Mouse (Mus musculus): ENCODE results near the gene Cmbl. TPM values are rescaled to one million over a fixed set of nuclear protein-coding genes. Genes with fewer than 3 reads are reported as not detected.
A peak's percentile ranks its signal among the peaks of the same experiment; 100 is the strongest.

Cmbl gene
- polyA plus RNA-seq, 1 experiment from 2014 or later = 12.4 TPM

- Histone ChIP-seq H3K27me3 (ENCODE audit: control insufficient read depth, insufficient read depth, low read length) (no peaks in the 10 kb centered on the region), H3K9me3 (ENCODE audit: control insufficient read depth, low read length) (no peaks in the 10 kb centered on the region), H3K27ac (replicated peaks in 1 of 2; ENCODE audit: control insufficient read depth in 1 of 2, insufficient read depth in 1 of 2, low read depth in 2 of 2, low read length in 2 of 2) (peak overlapping the region; percentile 89 to 99), H3K4me2 (ENCODE audit: low read length) (peak overlapping the region; percentile 91), H3K36me3 (ENCODE audit: control insufficient read depth, insufficient read depth, low read length) (0 out of 2 replicates have a peak, but pooled peaks cover 4% of the 10 kb centered on the region), H3K4me1 (ENCODE audit: control insufficient read depth in 2 of 2, insufficient read depth in 2 of 2, low read length in 2 of 2) (peaks cover 2 to 15% of the 10 kb centered on the region in 2 experiments), H3K4me3 (ENCODE audit: control insufficient read depth in 1 of 2, insufficient read depth in 1 of 2, low read depth in 1 of 2, low read length in 2 of 2) (peak overlapping the region; percentile 93 to 100), H3K9ac (ENCODE audit: low read length) (peak overlapping the region; percentile 97)
- under 1% methylated on average over 56 of the region's 56 CpGs for WGBS
- peak; percentile 55 for ATAC-seq (ENCODE audit: insufficient number of reproducible peaks, insufficient read depth, low FRiP score, low read depth)
Observed at GRCm38 (mm10) chr15:31529811-31530658, 35.2 kb upstream of the Cmbl start.

- ATAC-seq (ENCODE audit: insufficient number of reproducible peaks, insufficient read depth, low FRiP score, low read depth) = peak; percentile 89
- under 1% methylated on average over 118 of the region's 132 CpGs for WGBS
- 0 out of 2 replicates have a peak, but pooled peaks cover 4% of the 10 kb centered on the region for H3K36me3 ChIP-seq (ENCODE audit: control insufficient read depth, insufficient read depth, low read length)
- H3K9me3 ChIP-seq (ENCODE audit: control insufficient read depth, low read length) = no peaks in the 10 kb centered on the region
- H3K4me3 ChIP-seq (ENCODE audit: control insufficient read depth in 1 of 2, insufficient read depth in 1 of 2, low read depth in 1 of 2, low read length in 2 of 2) = peak within 1 kb of the TSS; percentile 93 to 100
- H3K27me3 ChIP-seq (ENCODE audit: control insufficient read depth, insufficient read depth, low read length) = no peaks in the 10 kb centered on the region
- H3K4me2 ChIP-seq (ENCODE audit: low read length) = peak within 1 kb of the TSS; percentile 91
- H3K4me1 ChIP-seq (ENCODE audit: control insufficient read depth in 2 of 2, insufficient read depth in 2 of 2, low read length in 2 of 2) = peaks cover 2 to 15% of the 10 kb centered on the region in 2 experiments
- peak within 1 kb of the TSS; percentile 97 for H3K9ac ChIP-seq (ENCODE audit: low read length)
- H3K27ac ChIP-seq (replicated peaks in 1 of 2; ENCODE audit: control insufficient read depth in 1 of 2, insufficient read depth in 1 of 2, low read depth in 2 of 2, low read length in 2 of 2) = peak within 1 kb of the TSS; percentile 89 to 99
Observed at GRCm38 (mm10) chr15:31530659-31531445, 34.3 kb upstream of the Cmbl start, which contains the start of gene March6. Gene March6, minus strand, starts transcription at chr15:31531053.

- Histone ChIP-seq H3K9me3 (ENCODE audit: control insufficient read depth, low read length) (no peaks in the 10 kb centered on the region), H3K9ac (ENCODE audit: low read length) (peak overlapping the region; percentile 97), H3K4me1 (ENCODE audit: control insufficient read depth in 2 of 2, insufficient read depth in 2 of 2, low read length in 2 of 2) (peaks cover 2 to 18% of the 10 kb centered on the region in 2 experiments), H3K27ac (replicated peaks in 1 of 2; ENCODE audit: control insufficient read depth in 1 of 2, insufficient read depth in 1 of 2, low read depth in 2 of 2, low read length in 2 of 2) (peak overlapping the region; percentile 86 to 99), H3K4me2 (ENCODE audit: low read length) (peak overlapping the region; percentile 72), H3K27me3 (ENCODE audit: control insufficient read depth, insufficient read depth, low read length) (no peaks in the 10 kb centered on the region), H3K36me3 (ENCODE audit: control insufficient read depth, insufficient read depth, low read length) (0 out of 2 replicates have a peak, but pooled peaks cover 4% of the 10 kb centered on the region), H3K4me3 (ENCODE audit: control insufficient read depth in 1 of 2, insufficient read depth in 1 of 2, low read depth in 1 of 2, low read length in 2 of 2) (peak overlapping the region; percentile 93 to 100)
- WGBS = 20% methylated on average over 16 of the region's 16 CpGs
- ATAC-seq (ENCODE audit: insufficient number of reproducible peaks, insufficient read depth, low FRiP score, low read depth) = no peak
Observed at GRCm38 (mm10) chr15:31531446-31532330, 33.5 kb upstream of the Cmbl start.

GRCm38 (mm10) chr15:31532331-31533021 lies 32.7 kb upstream of the Cmbl start:
- no peaks in the 10 kb centered on the region for H3K27me3 ChIP-seq (ENCODE audit: control insufficient read depth, insufficient read depth, low read length)

GRCm38 (mm10) chr15:31533529-31533928 lies 31.7 kb upstream of the Cmbl start:
- Histone ChIP-seq H3K4me1 (ENCODE audit: control insufficient read depth in 2 of 2, insufficient read depth in 2 of 2, low read length in 2 of 2) (peaks cover 2 to 15% of the 10 kb centered on the region in 2 experiments), H3K27ac (replicated peaks in 1 of 2; ENCODE audit: control insufficient read depth in 1 of 2, insufficient read depth in 1 of 2, low read depth in 2 of 2, low read length in 2 of 2) (no peak overlapping the region), H3K9me3 (ENCODE audit: control insufficient read depth, low read length) (no peaks in the 10 kb centered on the region), H3K4me3 (ENCODE audit: control insufficient read depth in 1 of 2, insufficient read depth in 1 of 2, low read depth in 1 of 2, low read length in 2 of 2) (no peak overlapping the region), H3K36me3 (ENCODE audit: control insufficient read depth, insufficient read depth, low read length) (no peaks in the 10 kb centered on the region), H3K9ac (ENCODE audit: low read length) (no peak overlapping the region), H3K4me2 (ENCODE audit: low read length) (no peak overlapping the region), H3K27me3 (ENCODE audit: control insufficient read depth, insufficient read depth, low read length) (no peaks in the 10 kb centered on the region)
- ATAC-seq (ENCODE audit: insufficient number of reproducible peaks, insufficient read depth, low FRiP score, low read depth) = no peak
- 76% methylated on average over 2 of the region's 2 CpGs for WGBS

More at GRCm38 (mm10) chr15:31532331-31533021, 32.7 kb upstream of the Cmbl start:
- H3K4me3 ChIP-seq (ENCODE audit: control insufficient read depth in 1 of 2, insufficient read depth in 1 of 2, low read depth in 1 of 2, low read length in 2 of 2) = no peak overlapping the region
- H3K4me1 ChIP-seq (ENCODE audit: control insufficient read depth in 2 of 2, insufficient read depth in 2 of 2, low read length in 2 of 2) = peaks cover 2 to 18% of the 10 kb centered on the region in 2 experiments
- H3K9me3 ChIP-seq (ENCODE audit: control insufficient read depth, low read length) = no peaks in the 10 kb centered on the region
- WGBS = 93% methylated on average over 2 of the region's 2 CpGs
- H3K4me2 ChIP-seq (ENCODE audit: low read length) = peak overlapping the region; percentile 72; the same call in 1 of the 2 replicates
- 0 out of 2 replicates have a peak, but pooled peaks cover under 1% of the 10 kb centered on the region for H3K36me3 ChIP-seq (ENCODE audit: control insufficient read depth, insufficient read depth, low read length)
- H3K9ac ChIP-seq (ENCODE audit: low read length) = no peak overlapping the region
- no peak for ATAC-seq (ENCODE audit: insufficient number of reproducible peaks, insufficient read depth, low FRiP score, low read depth)
- no peak overlapping the region for H3K27ac ChIP-seq (replicated peaks in 1 of 2; ENCODE audit: control insufficient read depth in 1 of 2, insufficient read depth in 1 of 2, low read depth in 2 of 2, low read length in 2 of 2)

- no peak overlapping the region for H3K4me2 ChIP-seq (ENCODE audit: low read length)
- 78% methylated on average over 7 of the region's 7 CpGs for WGBS
- peaks cover 2 to 4% of the 10 kb centered on the region in 2 experiments for H3K4me1 ChIP-seq (ENCODE audit: control insufficient read depth in 2 of 2, insufficient read depth in 2 of 2, low read length in 2 of 2)
- no peaks in the 10 kb centered on the region for H3K36me3 ChIP-seq (ENCODE audit: control insufficient read depth, insufficient read depth, low read length)
- no peak for ATAC-seq (ENCODE audit: insufficient number of reproducible peaks, insufficient read depth, low FRiP score, low read depth)
- H3K27ac ChIP-seq (replicated peaks in 1 of 2; ENCODE audit: control insufficient read depth in 1 of 2, insufficient read depth in 1 of 2, low read depth in 2 of 2, low read length in 2 of 2) = no peak overlapping the region
- no peaks in the 10 kb centered on the region for H3K9me3 ChIP-seq (ENCODE audit: control insufficient read depth, low read length)
- no peaks in the 10 kb centered on the region for H3K27me3 ChIP-seq (ENCODE audit: control insufficient read depth, insufficient read depth, low read length)
- H3K9ac ChIP-seq (ENCODE audit: low read length) = no peak overlapping the region
- no peak overlapping the region for H3K4me3 ChIP-seq (ENCODE audit: control insufficient read depth in 1 of 2, insufficient read depth in 1 of 2, low read depth in 1 of 2, low read length in 2 of 2)
Observed at GRCm38 (mm10) chr15:31534421-31535258, 30.5 kb upstream of the Cmbl start.
